Mouse (Mus musculus): ENCODE results near the gene Traf3ip3.

DNA sequence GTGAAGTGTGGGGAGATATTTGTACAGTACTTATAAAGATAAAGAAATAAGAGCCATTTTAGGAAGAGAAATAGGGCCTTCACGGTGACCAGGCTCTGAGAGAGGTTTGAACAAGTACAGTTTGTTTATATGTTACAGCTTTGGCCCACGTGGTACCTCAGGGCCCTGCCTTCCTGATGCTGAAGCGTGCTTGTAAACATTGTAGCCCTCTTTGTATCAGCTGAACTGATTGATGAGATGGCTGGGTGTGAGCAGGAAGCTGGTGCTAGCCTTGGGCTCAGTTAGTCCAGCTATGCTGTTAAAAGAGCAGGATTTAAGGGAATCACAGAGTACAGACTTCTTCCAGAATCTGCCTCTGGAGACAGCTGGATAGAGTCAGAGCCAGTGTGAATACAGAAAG is 42.3 kb downstream of the Traf3ip3 start:
- no peak for TF ChIP-seq CTCF (conservative IDR thresholded peaks at IDR 0.05; ENCODE audit: low read length)
- TF ChIP-seq POU5F1 (IDR thresholded peaks at IDR 0.05; ENCODE audit: borderline replicate concordance, low read length) = no peak
- TF ChIP-seq NANOG (IDR thresholded peaks at IDR 0.05; ENCODE audit: borderline replicate concordance, low read length) = no peak

Data from E14TG2a.4 (cell line).